Mouse (Mus musculus): ENCODE data around the gene Olfr113. TPM values are rescaled to one million over a fixed set of nuclear protein-coding genes. Genes with fewer than 3 reads are reported as not detected.
"Not testable (repeated sequence)": the region's sequence is repeated elsewhere in the genome, so short reads cannot be mapped to it uniquely, and the experiment has no call there.

The Olfr113 gene
- not detected in 2 replicates for polyA plus RNA-seq (2012; rRNA removed)

DNA sequence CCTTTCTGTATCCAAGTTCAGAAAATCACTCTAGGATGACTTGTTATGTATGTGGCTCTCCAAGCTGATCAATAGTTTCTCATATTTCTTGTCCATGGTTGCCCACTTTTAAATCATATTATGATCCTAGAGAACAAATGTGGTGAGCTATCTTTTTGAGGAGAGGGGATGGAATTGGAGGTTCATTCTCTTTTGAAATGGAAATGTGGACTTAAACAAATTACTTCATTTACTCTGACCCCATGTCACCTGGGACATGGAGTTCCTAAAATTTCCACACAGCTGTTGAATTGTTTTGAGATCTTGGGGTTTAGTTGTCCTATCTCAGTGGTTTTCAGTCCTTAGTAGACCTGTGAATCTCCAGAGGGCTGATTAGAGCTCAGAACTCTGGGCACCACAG lies at the start of gene Olfr113:
Gene Olfr113 (minus strand): TSS at position 101 of the 400 bp plus-strand sequence.
- no peak for DNase-seq (ENCODE audit: low read depth)

DNA sequence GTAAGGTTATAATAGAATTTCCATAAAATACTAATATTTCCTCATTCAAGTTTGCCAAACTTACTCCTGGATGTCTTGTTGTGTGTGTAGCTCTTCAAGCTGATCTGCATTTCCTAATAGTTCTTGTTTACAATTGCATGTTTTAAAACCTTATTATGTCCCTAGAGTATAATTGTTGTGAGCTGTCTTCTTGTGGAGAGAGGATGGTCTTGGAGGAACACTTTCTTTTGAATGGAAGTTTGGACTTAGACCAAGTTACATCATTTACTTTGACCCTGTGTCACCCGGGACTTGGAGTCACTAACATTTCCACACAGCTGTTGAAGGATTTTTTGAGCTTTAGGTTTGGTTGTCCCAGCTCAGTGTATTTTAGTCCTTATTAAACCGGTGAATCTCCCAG lies 49.5 kb upstream of the Olfr113 start, which contains the start of the genes Olfr115 and Olfr116:
Gene Olfr115 (minus strand): TSS at position 101 of the 400 bp plus-strand sequence.
Gene Olfr116 (minus strand): TSS at position 191 of the 400 bp plus-strand sequence.
- DNase-seq (ENCODE audit: low read depth): no peak

GRCm38 (mm10) chr17:37592643-37593042 lies 15.2 kb upstream of the Olfr113 start, which contains the start of gene Olfr114:
Olfr114 (minus strand) TSS chr17:37592743.
- no peak for DNase-seq (ENCODE audit: low read depth)

DNA sequence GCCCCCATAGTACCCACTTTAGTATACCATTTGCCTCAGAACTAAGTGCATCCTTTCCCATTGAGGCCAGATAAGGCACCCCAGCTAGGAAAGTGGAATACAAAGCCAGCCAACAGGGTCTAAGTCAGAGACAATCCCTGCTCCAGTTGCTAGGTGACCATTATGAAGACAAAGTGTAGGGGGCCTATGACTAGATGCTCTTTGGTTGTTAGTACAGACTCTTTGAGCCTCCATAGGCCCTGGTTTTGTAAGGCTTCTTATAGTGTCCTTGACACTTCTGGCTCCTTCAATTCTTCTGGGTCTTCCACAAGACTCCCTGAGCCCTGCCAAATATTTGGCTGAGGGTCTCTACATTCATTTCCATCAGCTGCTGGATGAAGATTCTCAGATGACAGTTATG lies 8.1 kb downstream of the Olfr113 start, which contains the start of gene Olfr112:
Gene Olfr112 (minus strand): TSS at position 101 of the 400 bp plus-strand sequence.
- DNase-seq (ENCODE audit: low read depth): no peak

DNA sequence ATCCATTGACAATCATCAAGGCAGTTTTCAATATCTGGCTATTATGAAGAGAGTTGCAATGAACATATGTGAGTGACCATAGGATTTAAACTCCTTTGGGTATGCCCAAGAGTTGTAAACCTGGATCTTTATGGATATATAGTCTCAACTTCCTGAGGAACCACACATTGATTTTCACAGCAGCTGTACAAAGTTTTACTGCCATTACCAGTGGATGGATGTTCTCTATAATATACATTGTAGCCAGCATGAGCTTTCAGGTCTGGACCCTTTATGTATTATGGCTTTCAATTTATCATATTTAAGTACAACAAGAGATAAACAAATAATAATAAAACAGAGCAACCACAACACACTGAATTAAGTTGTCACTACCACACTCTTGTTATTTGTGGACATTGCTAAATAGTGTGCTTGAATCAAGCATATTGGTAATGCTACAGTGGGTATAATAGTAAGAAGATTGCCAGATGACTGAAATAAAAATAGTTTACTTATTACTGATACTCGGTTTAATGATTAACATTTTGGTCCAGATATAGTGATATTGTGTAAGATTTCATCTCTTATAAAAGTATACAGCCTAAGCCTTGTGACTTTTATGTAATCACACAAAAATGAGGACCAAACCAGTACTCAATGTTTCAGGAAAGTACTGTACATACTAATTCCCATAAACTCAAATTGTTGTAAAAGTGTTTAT lies 18.4 kb downstream of the Olfr113 start:
- no peak for DNase-seq (ENCODE audit: low read depth)

- no peak for DNase-seq (ENCODE audit: low read depth)
These were observed 33.5 kb downstream of the Olfr113 start for GRCm38 (mm10) chr17:37543800-37544435.

DNA sequence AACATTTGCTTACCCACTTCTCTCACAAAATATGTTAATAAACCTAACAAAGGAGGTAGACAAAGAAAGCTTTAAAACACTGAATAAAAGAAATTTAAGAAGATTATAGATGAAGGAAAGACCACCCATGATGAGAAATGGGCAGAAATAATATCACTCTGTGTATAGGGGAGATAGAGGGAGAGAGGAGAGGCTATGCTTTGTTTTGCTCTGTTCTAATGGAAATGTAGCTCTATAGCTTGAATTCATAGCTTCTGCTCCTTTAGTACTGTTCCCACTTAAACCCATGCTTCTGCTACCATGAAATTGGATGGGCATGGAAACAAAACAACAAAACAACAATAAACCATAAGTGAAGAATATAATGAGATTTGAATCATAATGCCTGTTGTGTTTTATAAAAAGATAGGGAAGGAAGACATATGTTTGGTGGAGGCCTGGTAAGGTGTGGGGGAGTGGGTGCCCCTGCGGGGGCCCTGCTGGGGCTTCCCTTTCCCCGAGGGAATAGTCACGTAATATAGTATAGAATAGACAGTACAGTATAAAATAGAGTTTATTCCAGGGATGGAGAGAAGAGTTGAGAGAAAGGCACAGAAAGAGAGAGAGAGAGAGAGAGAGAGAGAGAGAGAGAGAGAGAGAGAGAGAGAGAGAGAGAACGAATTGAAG lies 35.9 kb downstream of the Olfr113 start:
- no peak for DNase-seq (ENCODE audit: low read depth)

- not testable (repeated sequence) for DNase-seq (ENCODE audit: low read depth)
These were observed 39.0 kb downstream of the Olfr113 start for GRCm38 (mm10) chr17:37538416-37538815.

DNA sequence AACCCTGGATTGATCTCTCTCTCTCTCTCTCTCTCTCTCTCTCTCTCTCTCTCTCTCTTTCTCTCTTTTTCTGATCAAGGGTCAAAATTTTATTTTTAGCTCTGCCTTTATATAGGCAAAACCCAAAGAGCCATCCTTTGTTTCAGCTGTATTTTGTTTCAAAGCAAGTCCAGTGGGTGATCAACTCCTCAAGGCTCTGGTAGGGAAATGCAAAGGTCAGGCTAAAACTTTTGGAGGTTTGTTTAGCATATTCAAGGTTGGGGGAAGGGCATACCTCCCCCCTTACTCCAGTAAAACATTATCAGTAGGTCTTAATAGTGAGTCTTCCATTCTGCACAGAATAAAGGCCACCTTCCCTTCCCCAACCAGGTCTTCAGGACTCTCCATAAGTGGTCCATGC lies 42.3 kb downstream of the Olfr113 start:
- DNase-seq (ENCODE audit: low read depth): no peak

GRCm38 (mm10) chr17:37525427-37525826 lies 52.0 kb downstream of the Olfr113 start:
- DNase-seq (ENCODE audit: low read depth): not testable (repeated sequence)

DNA sequence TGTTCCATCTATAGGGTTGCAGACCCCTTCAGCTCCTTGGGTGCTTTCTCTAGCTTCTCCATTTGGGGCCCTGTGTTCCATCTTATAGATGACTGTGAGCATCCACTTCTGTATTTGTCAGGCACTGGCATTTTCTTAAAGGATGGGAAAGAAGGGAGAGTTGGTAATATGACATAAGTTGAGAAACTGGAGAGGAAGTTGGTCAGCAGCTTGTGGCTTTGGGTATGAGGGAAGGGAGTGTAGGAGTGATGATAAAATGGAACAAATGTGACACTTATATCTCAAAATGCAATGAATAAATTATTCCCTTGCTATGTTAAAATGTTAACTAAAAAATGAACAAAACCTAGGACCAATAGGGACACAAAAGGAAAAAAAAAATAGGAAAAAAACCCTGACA lies 52.9 kb downstream of the Olfr113 start:
- not testable (repeated sequence) for DNase-seq (ENCODE audit: low read depth)

Other genes with a start within 250 kb of the Olfr113 start
- not detected in 2 replicates for gene Olfr103, start 238.0 kb downstream of the Olfr113 start, polyA plus RNA-seq (2012; rRNA removed)
- not detected in 2 replicates for gene Olfr104-ps, start 218.1 kb downstream of the Olfr113 start, polyA plus RNA-seq (2012; rRNA removed)
- not detected in 2 replicates for gene Olfr105-ps, start 198.6 kb downstream of the Olfr113 start, polyA plus RNA-seq (2012; rRNA removed)
- gene Olfr106-ps, start 187.3 kb downstream of the Olfr113 start, polyA plus RNA-seq (2012; rRNA removed): not detected in 2 replicates
- gene Olfr107, start 178.4 kb downstream of the Olfr113 start, polyA plus RNA-seq (2012; rRNA removed): not detected in 2 replicates
- gene Olfr108, start 132.2 kb downstream of the Olfr113 start, polyA plus RNA-seq (2012; rRNA removed): not detected in 2 replicates
- not detected in 2 replicates for gene Olfr109, start 118.7 kb downstream of the Olfr113 start, polyA plus RNA-seq (2012; rRNA removed)
- 0.09 TPM in 1 of 2 replicates, not detected in the other for gene H2-M2, start 94.1 kb downstream of the Olfr113 start, polyA plus RNA-seq (2012; rRNA removed)
- gene Olfr110, start 85.2 kb downstream of the Olfr113 start, polyA plus RNA-seq (2012; rRNA removed): not detected in 2 replicates
- gene Olfr111, start 69.6 kb downstream of the Olfr113 start, polyA plus RNA-seq (2012; rRNA removed): 0.14 TPM in 1 of 2 replicates, not detected in the other
- not detected in 2 replicates for gene Olfr112, start 8.2 kb downstream of the Olfr113 start, polyA plus RNA-seq (2012; rRNA removed)
- gene Olfr114, start 15.1 kb upstream of the Olfr113 start, polyA plus RNA-seq (2012; rRNA removed): not detected in 2 replicates
- not detected in 2 replicates for gene Olfr115, start 49.4 kb upstream of the Olfr113 start, polyA plus RNA-seq (2012; rRNA removed)
- not detected in 2 replicates for gene Olfr116, start 49.5 kb upstream of the Olfr113 start, polyA plus RNA-seq (2012; rRNA removed)
- not detected in 2 replicates for gene Olfr117, start 86.1 kb upstream of the Olfr113 start, polyA plus RNA-seq (2012; rRNA removed)
- not detected in 2 replicates for gene Olfr118, start 89.3 kb upstream of the Olfr113 start, polyA plus RNA-seq (2012; rRNA removed)
- not detected in 2 replicates for gene Olfr119, start 118.9 kb upstream of the Olfr113 start, polyA plus RNA-seq (2012; rRNA removed)
- gene Olfr120, start 144.1 kb upstream of the Olfr113 start, polyA plus RNA-seq (2012; rRNA removed): not detected in 2 replicates
- not detected in 2 replicates for gene Olfr121, start 171.2 kb upstream of the Olfr113 start, polyA plus RNA-seq (2012; rRNA removed)
- gene Olfr122, start 190.9 kb upstream of the Olfr113 start, polyA plus RNA-seq (2012; rRNA removed): not detected in 2 replicates
- not detected in 2 replicates for gene Olfr123, start 215.9 kb upstream of the Olfr113 start, polyA plus RNA-seq (2012; rRNA removed)
- gene Olfr124, start 222.2 kb upstream of the Olfr113 start, polyA plus RNA-seq (2012; rRNA removed): not detected in 2 replicates

All from gonadal fat pad, adult 2 months (tissue).